Mouse (Mus musculus) spleen, adult 2 months (tissue): ENCODE measurements around the gene Galnt4.

Source experiments
- CTCF ChIP-seq: fragments of 200-500 bp; IDR thresholded peaks from 2 replicates; pipeline ENCODE4 v1.5.1; 2011; ENCODE audit warnings: mild to moderate bottlenecking, inconsistent platforms; ENCODE audit not compliant: insufficient read depth, insufficient read length, insufficient replicate concordance; ENCODE audit errors: extremely low read depth
- POLR2A ChIP-seq: fragments of 200-500 bp; IDR thresholded peaks from 2 replicates; pipeline ENCODE4 v1.6.1; 2011; ENCODE audit warnings: low read depth, low read length, inconsistent platforms

GRCm38 (mm10) chr10:99132189-99132588 is 24.2 kb downstream of the Galnt4 start:
- TF ChIP-seq CTCF (no peak), POLR2A (no peak)
